Mouse (Mus musculus) erythroblast, adult 5-6 weeks (primary cell): Measurements from ENCODE around the gene Trim69. TPM values are rescaled to one million over a fixed set of nuclear protein-coding genes. Genes with fewer than 3 reads are reported as not detected.

ENCODE experiments used
- ATAC-seq: replicated peaks from 2 replicates; pipeline ENCODE4 v1.8.0; 2016; ENCODE audit warnings: moderate number of reproducible peaks, mild to moderate bottlenecking, moderate TSS enrichment, inconsistent platforms; ENCODE audit not compliant: poor library complexity, low FRiP score, severe bottlenecking
- total RNA-seq, 2 experiments: library from RNA; stranded (forward) in 1 of 2; stranded (reverse) in 1 of 2; fragments of 150-400 nt in 1 of 2; fragments of 200-764, 138-1000 nt in 1 of 2; gene quantifications; 2 replicates each; pipeline versions ENCODE4 v1.2.3 to v1.2.4; 2015 to 2017; ENCODE audit warnings: low replicate concordance in 2 of 2

The Trim69 gene
- total RNA-seq, 2 experiments from 2014 or later: not detected

GRCm38 (mm10) chr2:122194509-122194929 is 34.0 kb downstream of the Trim69 start:
- no peak; the same call in 1 of the 2 replicates for ATAC-seq

GRCm38 (mm10) chr2:122201501-122201900 is 41.0 kb downstream of the Trim69 start:
- ATAC-seq: no peak

- ATAC-seq: no peak
Measured at GRCm38 (mm10) chr2:122206440-122207107, 46.1 kb downstream of the Trim69 start.

GRCm38 (mm10) chr2:122210534-122211228 is 50.2 kb downstream of the Trim69 start:
- ATAC-seq: no peak

GRCm38 (mm10) chr2:122217075-122217474 is 56.6 kb downstream of the Trim69 start:
- peak; percentile 74 for ATAC-seq

GRCm38 (mm10) chr2:122218234-122218633 is 57.7 kb downstream of the Trim69 start:
- ATAC-seq: no peak

- ATAC-seq: no peak
Measured at GRCm38 (mm10) chr2:122221378-122221777, 60.9 kb downstream of the Trim69 start.

- 0 out of 2 replicates have a peak, but pooled peaks have one; percentile 44 for ATAC-seq
Measured at GRCm38 (mm10) chr2:122221798-122222197, 61.3 kb downstream of the Trim69 start.

- no peak for ATAC-seq
Measured at GRCm38 (mm10) chr2:122222272-122222671, 61.8 kb downstream of the Trim69 start.

GRCm38 (mm10) chr2:122223654-122224053 is 63.2 kb downstream of the Trim69 start:
- ATAC-seq: no peak

Other genes starting within 250 kb of the Trim69 start
- 19.4 and 23.4 TPM in 2 replicates for gene Ctdspl2, start 204.7 kb upstream of the Trim69 start, total RNA-seq (2015; ENCODE audit: low replicate concordance)
- gene Ctdspl2, start 204.7 kb upstream of the Trim69 start, total RNA-seq (2017; ENCODE audit: low replicate concordance): 22.6 and 30.2 TPM in 2 replicates
- not detected in 2 replicates for gene Mageb3, start 204.6 kb upstream of the Trim69 start, total RNA-seq (2015; ENCODE audit: low replicate concordance)
- 0.43 TPM in 1 of 2 replicates, not detected in the other for gene Mageb3, start 204.6 kb upstream of the Trim69 start, total RNA-seq (2017; ENCODE audit: low replicate concordance)
- 5.0 and 6.7 TPM in 2 replicates for gene Eif3j1, start 132.2 kb upstream of the Trim69 start, total RNA-seq (2015; ENCODE audit: low replicate concordance)
- 14.5 and 21.5 TPM in 2 replicates for gene Eif3j1, start 132.2 kb upstream of the Trim69 start, total RNA-seq (2017; ENCODE audit: low replicate concordance)
- gene Spg11, start 42.3 kb upstream of the Trim69 start, total RNA-seq (2015; ENCODE audit: low replicate concordance): 2.5 and 4.4 TPM in 2 replicates
- 4.5 and 5.6 TPM in 2 replicates for gene Spg11, start 42.3 kb upstream of the Trim69 start, total RNA-seq (2017; ENCODE audit: low replicate concordance)
- 1,642 and 1,724 TPM in 2 replicates for gene B2m, start 13.0 kb upstream of the Trim69 start, total RNA-seq (2015; ENCODE audit: low replicate concordance)
- 563 and 1,023 TPM in 2 replicates for gene B2m, start 13.0 kb upstream of the Trim69 start, total RNA-seq (2017; ENCODE audit: low replicate concordance)
- gene Patl2, start 25.5 kb downstream of the Trim69 start, total RNA-seq (2015; ENCODE audit: low replicate concordance): not detected in 2 replicates
- not detected in 2 replicates for gene Patl2, start 25.5 kb downstream of the Trim69 start, total RNA-seq (2017; ENCODE audit: low replicate concordance)
- gene Terb2, start 25.6 kb downstream of the Trim69 start, total RNA-seq (2015; ENCODE audit: low replicate concordance): not detected in 2 replicates
- gene Terb2, start 25.6 kb downstream of the Trim69 start, total RNA-seq (2017; ENCODE audit: low replicate concordance): not detected in 2 replicates
- 14.6 and 18.8 TPM in 2 replicates for gene Sord, start 74.0 kb downstream of the Trim69 start, total RNA-seq (2015; ENCODE audit: low replicate concordance)
- gene Sord, start 74.0 kb downstream of the Trim69 start, total RNA-seq (2017; ENCODE audit: low replicate concordance): 15.3 and 18.7 TPM in 2 replicates
- gene Duox2, start 137.7 kb downstream of the Trim69 start, total RNA-seq (2015; ENCODE audit: low replicate concordance): not detected in 2 replicates
- gene Duox2, start 137.7 kb downstream of the Trim69 start, total RNA-seq (2017; ENCODE audit: low replicate concordance): not detected in 2 replicates
- gene Duoxa2, start 138.2 kb downstream of the Trim69 start, total RNA-seq (2015; ENCODE audit: low replicate concordance): not detected in 2 replicates
- gene Duoxa2, start 138.2 kb downstream of the Trim69 start, total RNA-seq (2017; ENCODE audit: low replicate concordance): not detected in 2 replicates
- gene Duoxa1, start 153.0 kb downstream of the Trim69 start, total RNA-seq (2015; ENCODE audit: low replicate concordance): 0.77 TPM in 1 of 2 replicates, not detected in the other
- gene Duoxa1, start 153.0 kb downstream of the Trim69 start, total RNA-seq (2017; ENCODE audit: low replicate concordance): not detected in 2 replicates
- not detected in 2 replicates for gene Duox1, start 155.0 kb downstream of the Trim69 start, total RNA-seq (2015; ENCODE audit: low replicate concordance)
- gene Duox1, start 155.0 kb downstream of the Trim69 start, total RNA-seq (2017; ENCODE audit: low replicate concordance): 0.14 TPM in 1 of 2 replicates, not detected in the other
- gene Shf, start 208.5 kb downstream of the Trim69 start, total RNA-seq (2015; ENCODE audit: low replicate concordance): 0.84 TPM in 1 of 2 replicates, not detected in the other
- 6.3 and 13.0 TPM in 2 replicates for gene Shf, start 208.5 kb downstream of the Trim69 start, total RNA-seq (2017; ENCODE audit: low replicate concordance)